Mouse (Mus musculus) common myeloid progenitor, adult 5-6 weeks (primary cell): ENCODE results near the gene Olfr1238. TPM values are rescaled to one million over a fixed set of nuclear protein-coding genes. Genes with fewer than 3 reads are reported as not detected.

Source experiments
- ATAC-seq: replicated peaks from 2 replicates; pipeline ENCODE4 v1.8.0; 2016; ENCODE audit warnings: low read depth, mild to moderate bottlenecking, moderate TSS enrichment, inconsistent platforms; ENCODE audit not compliant: poor library complexity, severe bottlenecking
- total RNA-seq: library from RNA; stranded (forward); fragments of 200-1000, 187-1606 nt; gene quantifications from 2 replicates; pipeline ENCODE4 v1.2.3, GENCODE M21; 2017

The Olfr1238 gene
- not detected in 2 replicates for total RNA-seq

DNA sequence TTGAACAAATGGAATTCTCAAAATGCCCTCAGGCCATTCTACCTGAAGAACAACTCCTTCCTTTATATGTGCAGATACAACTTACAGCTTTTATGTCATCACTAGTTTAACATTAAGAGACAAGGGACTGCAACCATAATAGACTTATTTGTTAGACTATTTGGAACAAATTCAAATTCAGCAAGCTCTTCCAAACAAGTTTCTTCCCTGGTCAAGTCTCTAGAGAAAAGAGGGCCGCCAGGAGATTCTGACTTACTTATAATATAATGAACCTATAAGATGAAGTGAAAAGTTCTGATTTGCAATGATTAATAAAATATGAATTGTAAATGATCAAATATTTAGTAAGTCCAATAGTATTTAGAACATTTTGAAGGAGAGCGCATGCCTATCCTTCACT lies at the start of gene Olfr1238:
Gene Olfr1238, minus strand, starts transcription at position 101 of the 400 bp plus-strand sequence.
- no peak for ATAC-seq

- no peak for ATAC-seq
Observed at GRCm38 (mm10) chr2:89442900-89443299, 33.4 kb upstream of the Olfr1238 start, which contains the start of gene Olfr1240. TSS of gene Olfr1240 (minus strand) at chr2:89443000.

GRCm38 (mm10) chr2:89420307-89420706 lies 10.8 kb upstream of the Olfr1238 start, which contains the start of gene Olfr1239:
TSS of gene Olfr1239 (minus strand) at chr2:89420407.
- ATAC-seq: no peak

GRCm38 (mm10) chr2:89414557-89414956 lies 5.1 kb upstream of the Olfr1238 start:
- ATAC-seq: no peak

DNA sequence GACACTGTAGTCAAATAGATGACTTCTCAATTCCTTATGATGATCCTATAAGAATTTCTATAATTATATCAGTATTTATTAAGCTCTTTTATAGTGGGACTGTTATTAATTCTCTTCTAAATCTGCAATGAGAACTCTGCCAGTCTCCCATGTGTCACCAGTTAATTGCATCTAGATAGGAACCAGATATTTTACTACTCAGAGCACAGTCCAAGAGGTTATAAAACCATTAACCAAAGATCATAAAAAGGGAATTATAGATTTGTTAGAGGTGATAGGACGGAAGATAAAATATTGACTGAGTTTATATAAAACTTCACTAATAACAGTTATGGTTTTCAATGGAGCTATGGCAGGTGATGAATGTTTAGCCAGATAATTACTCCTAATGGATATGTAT lies 8.6 kb downstream of the Olfr1238 start:
- ATAC-seq: no peak

GRCm38 (mm10) chr2:89364765-89365164 lies 44.7 kb downstream of the Olfr1238 start, which contains the start of gene Olfr1234:
TSS of gene Olfr1234 (minus strand) at chr2:89364865.
- no peak for ATAC-seq

Other genes with a start within 250 kb of the Olfr1238 start
- not detected in 2 replicates for gene Olfr1224-ps1, start 245.6 kb downstream of the Olfr1238 start, total RNA-seq
- gene Olfr1225, start 235.0 kb downstream of the Olfr1238 start, total RNA-seq: not detected in 2 replicates
- gene Olfr1226, start 209.6 kb downstream of the Olfr1238 start, total RNA-seq: not detected in 2 replicates
- gene Olfr1228, start 155.6 kb downstream of the Olfr1238 start, total RNA-seq: not detected in 2 replicates
- not detected in 2 replicates for gene Olfr1229, start 121.7 kb downstream of the Olfr1238 start, total RNA-seq
- gene Olfr1230, start 112.4 kb downstream of the Olfr1238 start, total RNA-seq: not detected in 2 replicates
- gene Olfr1231, start 102.6 kb downstream of the Olfr1238 start, total RNA-seq: not detected in 2 replicates
- not detected in 2 replicates for gene Olfr1232, start 80.0 kb downstream of the Olfr1238 start, total RNA-seq
- gene Olfr1233, start 67.3 kb downstream of the Olfr1238 start, total RNA-seq: not detected in 2 replicates
- not detected in 2 replicates for gene Olfr1234, start 44.8 kb downstream of the Olfr1238 start, total RNA-seq
- not detected in 2 replicates for gene Olfr1239, start 10.7 kb upstream of the Olfr1238 start, total RNA-seq
- not detected in 2 replicates for gene Olfr1240, start 33.3 kb upstream of the Olfr1238 start, total RNA-seq
- gene Olfr1241, start 77.5 kb upstream of the Olfr1238 start, total RNA-seq: not detected in 2 replicates
- gene Olfr1242, start 88.7 kb upstream of the Olfr1238 start, total RNA-seq: not detected in 2 replicates
- gene Olfr1243, start 121.8 kb upstream of the Olfr1238 start, total RNA-seq: not detected in 2 replicates
- not detected in 2 replicates for gene Olfr1245, start 168.8 kb upstream of the Olfr1238 start, total RNA-seq
- not detected in 2 replicates for gene Olfr1246, start 183.5 kb upstream of the Olfr1238 start, total RNA-seq
- gene Olfr1247, start 204.5 kb upstream of the Olfr1238 start, total RNA-seq: not detected in 2 replicates
- not detected in 2 replicates for gene Olfr1248, start 208.6 kb upstream of the Olfr1238 start, total RNA-seq
- not detected in 2 replicates for gene Olfr1249, start 225.3 kb upstream of the Olfr1238 start, total RNA-seq